Mouse (Mus musculus) heart, embryonic 13.5 days (tissue): ENCODE measurements at regions not wholly inside any gene's neighbourhood (a gene's known extent, or its start where the extent isn't known, plus 50 kb on each side); places are given as distances from the start of the nearest gene placed in this dataset.

Experiments
- ATAC-seq: fragments of 200-750 bp; cut with Nextera tagmentation; 2 replicates; pipeline ENCODE4 v1.8.0; 2017; ENCODE audit warnings: moderate TSS enrichment; ENCODE audit not compliant: insufficient number of reproducible peaks, low FRiP score, low TSS enrichment; ENCODE audit errors: extremely low read depth
- H3K27ac ChIP-seq: fragments of 300-500 bp; sonication (generic); replicated peaks from 2 replicates; pipeline ENCODE4 v1.5.1; 2015; ENCODE audit warnings: moderate library complexity, mild to moderate bottlenecking, inconsistent platforms
- H3K27me3 ChIP-seq: fragments of 300-500 bp; sonication (generic); replicated peaks from 2 replicates; pipeline ENCODE4 v1.6.1; 2015; ENCODE audit warnings: mild to moderate bottlenecking, inconsistent platforms
- H3K36me3 ChIP-seq: fragments of 300-500 bp; sonication (generic); 2 replicates; pipeline ENCODE4 v1.6.1; 2015; ENCODE audit warnings: mild to moderate bottlenecking, inconsistent platforms
- H3K4me1 ChIP-seq: fragments of 300-500 bp; sonication (generic); 2 replicates; pipeline ENCODE4 v1.6.1; 2015; ENCODE audit warnings: inconsistent platforms
- H3K4me2 ChIP-seq: fragments of 300-500 bp; sonication (generic); 2 replicates; pipeline ENCODE4 v1.6.1; 2015; ENCODE audit warnings: inconsistent platforms, mild to moderate bottlenecking, moderate library complexity
- H3K4me3 ChIP-seq: fragments of 300-500 bp; sonication (generic); 2 replicates; pipeline ENCODE4 v1.5.1; 2015; ENCODE audit warnings: moderate library complexity, mild to moderate bottlenecking, inconsistent platforms
- H3K9ac ChIP-seq: fragments of 300-500 bp; sonication (generic); 2 replicates; pipeline ENCODE4 v1.6.1; 2015; ENCODE audit warnings: inconsistent platforms, mild to moderate bottlenecking, moderate library complexity
- H3K9me3 ChIP-seq: fragments of 300-500 bp; sonication (generic); 2 replicates; pipeline ENCODE4 v1.6.1; 2016; ENCODE audit warnings: inconsistent platforms
- WGBS: fragments of 180-500 bp; shearing (Covaris S2); methylation state at CpG from one replicate; pipeline ENCODE4 v1.1.7; 2015; ENCODE audit warnings: mixed read lengths; 5-methylcytosine and 5-hydroxymethylcytosine counted together

DNA sequence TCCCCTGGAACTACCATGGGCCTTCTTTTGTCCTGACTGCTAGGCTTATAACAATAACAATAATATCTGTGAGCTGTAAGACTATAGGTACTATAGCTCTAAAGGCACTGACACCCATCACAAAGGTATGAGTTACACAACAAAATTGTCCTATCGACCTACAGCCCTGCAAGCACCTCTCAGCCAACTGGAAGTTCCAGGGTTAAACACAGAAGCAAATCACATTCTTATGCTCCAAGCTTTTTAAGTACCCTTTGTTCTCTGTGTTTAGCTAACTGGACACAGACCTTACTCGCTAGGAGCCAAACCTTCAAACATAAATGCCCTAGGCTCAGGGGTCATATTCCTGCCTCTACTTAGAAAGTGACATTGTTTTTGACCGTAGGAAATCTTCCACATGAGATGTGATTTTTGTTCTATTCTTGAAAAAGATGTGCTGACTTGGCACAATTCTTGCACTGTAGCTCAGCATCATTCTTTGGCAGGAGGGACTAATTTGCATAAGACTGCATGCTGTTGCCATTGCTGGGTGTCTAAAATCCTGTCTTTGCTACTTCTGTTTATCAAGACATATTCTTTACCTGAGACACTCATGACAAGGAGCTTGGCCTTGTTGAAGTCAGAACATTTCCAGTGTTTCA is 66.8 kb upstream of the Tbl1x start:
- H3K4me1 ChIP-seq = no peaks in the 10 kb centered on the region
- no peak overlapping the region for H3K4me2 ChIP-seq
- H3K9me3 ChIP-seq = no peaks in the 10 kb centered on the region
- ATAC-seq = no peak
- no peak overlapping the region for H3K9ac ChIP-seq
- WGBS = 53% methylated on average over 3 of the region's 3 CpGs
- no peaks in the 10 kb centered on the region for H3K36me3 ChIP-seq
- H3K27me3 ChIP-seq = no peaks in the 10 kb centered on the region
- no peak overlapping the region for H3K27ac ChIP-seq
- H3K4me3 ChIP-seq = no peak overlapping the region

DNA sequence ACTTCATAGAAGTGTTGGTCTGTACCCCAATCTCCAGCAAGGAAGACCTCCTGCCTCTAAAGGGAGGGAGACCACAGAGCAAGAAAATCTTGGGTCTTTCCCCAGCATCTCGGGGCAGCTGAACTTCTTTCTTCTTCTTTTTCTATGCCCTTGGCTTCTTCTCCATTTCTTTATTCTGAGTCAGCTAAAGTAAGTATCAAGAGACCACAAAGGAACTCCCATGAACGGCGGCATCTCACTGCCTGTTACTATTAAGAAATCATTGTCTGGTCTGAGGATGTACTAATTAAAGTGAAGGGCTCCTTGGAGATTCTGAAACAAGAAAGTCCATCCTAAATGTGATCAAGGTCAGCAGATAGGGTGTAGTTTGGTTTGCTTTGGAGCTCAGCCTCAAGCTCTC is 64.1 kb upstream of the Tbl1x start:
- 83% methylated on average over 3 of the region's 3 CpGs for WGBS
- H3K36me3 ChIP-seq = no peaks in the 10 kb centered on the region
- H3K4me1 ChIP-seq = no peaks in the 10 kb centered on the region
- no peaks in the 10 kb centered on the region for H3K27me3 ChIP-seq
- no peak overlapping the region for H3K4me3 ChIP-seq
- H3K9ac ChIP-seq = no peak overlapping the region
- no peak overlapping the region for H3K27ac ChIP-seq
- no peak overlapping the region for H3K4me2 ChIP-seq
- no peak for ATAC-seq
- no peaks in the 10 kb centered on the region for H3K9me3 ChIP-seq

DNA sequence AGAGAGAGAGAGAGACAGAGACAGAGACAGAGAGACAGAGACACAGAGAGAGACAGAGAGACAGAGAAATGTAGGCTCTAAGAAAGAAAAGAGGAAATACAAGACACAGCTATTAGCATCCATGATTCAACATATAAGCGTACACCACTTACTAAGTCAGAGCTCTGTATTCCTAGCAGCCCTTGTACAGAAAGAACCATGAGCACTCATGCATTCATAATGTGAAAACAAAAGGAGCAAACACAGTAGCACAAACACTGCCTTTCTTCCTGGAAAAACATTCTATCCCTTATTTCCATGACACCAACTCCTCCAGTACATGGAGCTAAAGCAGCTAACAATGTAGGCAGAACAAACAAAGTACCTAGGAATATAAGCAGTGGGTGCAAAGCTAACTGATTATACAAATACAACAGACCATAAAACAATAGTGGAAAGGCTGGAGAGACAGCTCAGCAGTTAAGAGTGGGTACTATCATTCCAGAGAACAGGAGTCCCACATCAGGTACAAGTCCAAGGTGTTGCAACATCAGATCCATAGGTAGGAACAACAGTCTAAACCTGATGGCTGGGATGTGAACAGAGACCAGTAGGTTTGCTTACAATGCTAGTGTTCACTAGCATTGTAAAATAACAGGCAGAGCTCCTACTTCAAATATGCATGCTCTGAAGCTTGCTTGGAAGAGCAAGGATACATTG is 58.7 kb upstream of the Tbl1x start:
- Histone ChIP-seq H3K36me3 (no peaks in the 10 kb centered on the region), H3K9me3 (no peaks in the 10 kb centered on the region), H3K4me3 (no peak overlapping the region), H3K4me2 (no peak overlapping the region), H3K9ac (no peak overlapping the region), H3K27me3 (no peaks in the 10 kb centered on the region), H3K27ac (no peak overlapping the region), H3K4me1 (no peaks in the 10 kb centered on the region)
- 80% methylated on average over 1 of the region's 1 CpGs for WGBS
- no peak for ATAC-seq
